1 mouse cellular context compared by ENCODE assay signal in the genomic region with DNA sequence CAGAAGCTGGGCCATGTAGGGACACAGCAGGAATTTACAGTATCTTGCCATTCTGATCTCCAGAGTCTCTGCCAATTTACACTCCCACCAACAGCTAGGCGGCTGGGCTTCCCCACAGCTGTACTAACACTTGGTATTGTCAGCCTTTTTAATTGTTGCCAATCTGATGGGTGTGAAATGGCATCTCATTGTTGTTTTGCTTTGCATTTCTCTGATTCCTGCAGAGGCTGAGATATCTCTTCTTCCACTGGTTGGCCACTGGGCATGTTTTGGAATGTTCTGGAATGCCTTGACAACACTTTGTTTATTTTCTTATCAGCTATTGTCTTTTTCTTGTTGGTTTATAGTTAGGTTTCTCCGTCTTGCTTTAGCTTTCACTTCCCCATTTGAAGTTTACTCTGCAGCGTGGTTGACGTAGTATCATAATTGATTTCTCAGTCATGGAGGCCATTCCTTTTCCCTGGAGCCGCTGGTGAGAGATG.
A peak's percentile ranks its signal among the peaks of the same experiment; 100 is the strongest.
TF ChIP-seq lines count a peak whose summit lies in the region.

No protein-coding gene starts in this region.

TF ChIP-seq in CH12.LX, 34 proteins besides CTCF, POLR2A, EP300 and RAD21:
- TF ChIP-seq SIN3A (IDR thresholded peaks at IDR 0.05; ENCODE audit: low read length) = no peak
- no peak for TF ChIP-seq SMC3 (IDR thresholded peaks at IDR 0.05; ENCODE audit: low read depth, low read length)
- TF ChIP-seq MXI1 (IDR thresholded peaks at IDR 0.05; ENCODE audit: low read depth, low read length) = no peak
- no peak for TF ChIP-seq NRF1 (IDR thresholded peaks at IDR 0.05; ENCODE audit: low read depth, low read length)
- peak; percentile 83 for TF ChIP-seq IRF4 (IDR thresholded peaks at IDR 0.05; ENCODE audit: low read depth, low read length)
- TF ChIP-seq USF2 (conservative IDR thresholded peaks at IDR 0.05; ENCODE audit: low read depth, low read length) = no peak
TF ChIP-seq in CH12.LX: peak in this region for 1.
